Mouse (Mus musculus) liver, embryonic 14.5 days (tissue): ENCODE measurements at regions not wholly inside any gene's neighbourhood (a gene's known extent, or its start where the extent isn't known, plus 50 kb on each side); places are given as distances from the start of the nearest gene placed in this dataset.

ENCODE experiments used
- CTCF ChIP-seq: IDR thresholded peaks from 2 replicates; pipeline ENCODE4 v1.5.1; 2016; ENCODE audit warnings: antibody characterized with exemption, low read depth, control low read depth
- EP300 ChIP-seq: IDR thresholded peaks from 2 replicates; pipeline ENCODE4 v1.6.1; 2016; ENCODE audit warnings: antibody characterized with exemption, low read depth

GRCm38 (mm10) chr6:67895858-67896257, 360.3 kb upstream of the Tacstd2 start:
- no peak for TF ChIP-seq CTCF
- TF ChIP-seq EP300 = no peak
